Mouse (Mus musculus): ENCODE data around the gene Gm45062. TPM values are rescaled to one million over a fixed set of nuclear protein-coding genes. Genes with fewer than 3 reads are reported as not detected.

Gene Gm45062
- total RNA-seq, 1 experiment from 2014 or later: 42.8 TPM

- no peak for ATAC-seq (ENCODE audit: extremely low read depth, insufficient number of reproducible peaks, low FRiP score, poor library complexity, severe bottlenecking)
Measured at GRCm38 (mm10) chr6:8489266-8489665, 230.0 kb downstream of the Gm45062 start.

- no peak for ATAC-seq (ENCODE audit: extremely low read depth, insufficient number of reproducible peaks, low FRiP score, poor library complexity, severe bottlenecking)
Measured at GRCm38 (mm10) chr6:8489938-8490585, 230.8 kb downstream of the Gm45062 start.

GRCm38 (mm10) chr6:8492248-8492647, 233.0 kb downstream of the Gm45062 start:
- ATAC-seq (ENCODE audit: extremely low read depth, insufficient number of reproducible peaks, low FRiP score, poor library complexity, severe bottlenecking): no peak

GRCm38 (mm10) chr6:8495109-8495826, 236.0 kb downstream of the Gm45062 start:
- peak; percentile 54; the same call in 1 of the 2 replicates for ATAC-seq (ENCODE audit: extremely low read depth, insufficient number of reproducible peaks, low FRiP score, poor library complexity, severe bottlenecking)

- ATAC-seq (ENCODE audit: extremely low read depth, insufficient number of reproducible peaks, low FRiP score, poor library complexity, severe bottlenecking): no peak
Measured at GRCm38 (mm10) chr6:8495827-8496222, 236.6 kb downstream of the Gm45062 start.

GRCm38 (mm10) chr6:8497234-8497867, 238.1 kb downstream of the Gm45062 start:
- no peak for ATAC-seq (ENCODE audit: extremely low read depth, insufficient number of reproducible peaks, low FRiP score, poor library complexity, severe bottlenecking)

- no peak for ATAC-seq (ENCODE audit: extremely low read depth, insufficient number of reproducible peaks, low FRiP score, poor library complexity, severe bottlenecking)
Measured at GRCm38 (mm10) chr6:8497868-8498257, 238.6 kb downstream of the Gm45062 start.

GRCm38 (mm10) chr6:8498961-8499360, 239.7 kb downstream of the Gm45062 start:
- peak; percentile 73 for ATAC-seq (ENCODE audit: extremely low read depth, insufficient number of reproducible peaks, low FRiP score, poor library complexity, severe bottlenecking)

GRCm38 (mm10) chr6:8503953-8504352, 244.7 kb downstream of the Gm45062 start:
- ATAC-seq (ENCODE audit: extremely low read depth, insufficient number of reproducible peaks, low FRiP score, poor library complexity, severe bottlenecking): no peak

- ATAC-seq (ENCODE audit: extremely low read depth, insufficient number of reproducible peaks, low FRiP score, poor library complexity, severe bottlenecking): peak; percentile 69
Measured at GRCm38 (mm10) chr6:8504521-8505228, 245.4 kb downstream of the Gm45062 start.

GRCm38 (mm10) chr6:8506631-8507030, 247.4 kb downstream of the Gm45062 start:
- ATAC-seq (ENCODE audit: extremely low read depth, insufficient number of reproducible peaks, low FRiP score, poor library complexity, severe bottlenecking): no peak

- ATAC-seq (ENCODE audit: extremely low read depth, insufficient number of reproducible peaks, low FRiP score, poor library complexity, severe bottlenecking): peak; percentile 89
Measured at GRCm38 (mm10) chr6:8508883-8509536, 249.8 kb downstream of the Gm45062 start.

- ATAC-seq (ENCODE audit: extremely low read depth, insufficient number of reproducible peaks, low FRiP score, poor library complexity, severe bottlenecking): peak; percentile 10; the same call in 1 of the 2 replicates
Measured at GRCm38 (mm10) chr6:8509551-8509950, 250.3 kb downstream of the Gm45062 start, which contains the start of gene Glcci1. TSS of gene Glcci1 (plus strand) at chr6:8509600.

- no peak for ATAC-seq (ENCODE audit: extremely low read depth, insufficient number of reproducible peaks, low FRiP score, poor library complexity, severe bottlenecking)
Measured at GRCm38 (mm10) chr6:8509961-8510863, 251.0 kb downstream of the Gm45062 start.

- ATAC-seq (ENCODE audit: extremely low read depth, insufficient number of reproducible peaks, low FRiP score, poor library complexity, severe bottlenecking): no peak
Measured at GRCm38 (mm10) chr6:8510864-8511428, 251.7 kb downstream of the Gm45062 start.

- no peak for ATAC-seq (ENCODE audit: extremely low read depth, insufficient number of reproducible peaks, low FRiP score, poor library complexity, severe bottlenecking)
Measured at GRCm38 (mm10) chr6:8511447-8511846, 252.2 kb downstream of the Gm45062 start.

- no peak for ATAC-seq (ENCODE audit: extremely low read depth, insufficient number of reproducible peaks, low FRiP score, poor library complexity, severe bottlenecking)
Measured at GRCm38 (mm10) chr6:8512416-8512815, 253.2 kb downstream of the Gm45062 start.

- ATAC-seq (ENCODE audit: extremely low read depth, insufficient number of reproducible peaks, low FRiP score, poor library complexity, severe bottlenecking): no peak
Measured at GRCm38 (mm10) chr6:8519687-8520086, 260.4 kb downstream of the Gm45062 start.

Measured in neutrophil, adult 5-6 weeks (primary cell).